ENCODE assay signal across 8 mouse cellular contexts in the genomic region with DNA sequence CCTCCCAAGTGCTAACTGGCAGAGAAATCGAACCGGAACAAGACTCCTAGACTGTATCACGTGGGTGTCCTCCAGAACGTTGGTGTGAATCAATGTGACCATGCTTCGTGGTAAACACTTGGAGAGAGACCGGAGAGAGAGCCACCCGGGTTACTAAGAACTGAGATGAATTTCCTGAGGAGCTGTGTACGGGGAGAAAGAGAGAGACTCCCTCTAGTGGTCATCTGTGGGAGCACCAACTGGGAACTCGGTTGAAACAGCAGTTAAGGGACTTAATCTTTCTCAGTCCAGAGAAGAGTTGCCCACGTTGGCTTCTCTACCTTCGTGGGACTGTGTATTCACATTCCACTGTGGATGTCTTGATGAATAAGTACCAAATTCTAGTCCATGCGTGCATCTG. TPM values are rescaled to one million over a fixed set of nuclear protein-coding genes. Genes with fewer than 3 reads are reported as not detected.
DNase-seq lines count a peak whose midpoint lies in the region; ATAC-seq and TF ChIP-seq lines count a peak whose summit lies in the region.

No protein-coding gene starts in this region.

- no peak overlapping the region for H3K9ac ChIP-seq in hindbrain, postnatal 0 days (replicated peaks; ENCODE audit: low read length)
- H3K9ac ChIP-seq in hindbrain, embryonic 12.5 days, result no peak overlapping the region
- H3K9ac ChIP-seq in ES-E14 (ENCODE audit: insufficient read depth, low read depth, low read length, poor library complexity, severe bottlenecking), result no peak overlapping the region

- no peak overlapping the region for H3K27ac ChIP-seq in hindbrain, postnatal 0 days
- H3K27ac ChIP-seq in hindbrain, embryonic 12.5 days, result no peak overlapping the region
- no peak overlapping the region for H3K27ac ChIP-seq in ES-E14 (ENCODE audit: insufficient read depth, low read depth, low read length, poor library complexity, severe bottlenecking)

- 48% methylated on average over 12 of the region's 12 CpGs for WGBS in hindbrain, postnatal 0 days
- WGBS in hindbrain, embryonic 12.5 days, result 57% methylated on average over 12 of the region's 12 CpGs

- no peaks in the 10 kb centered on the region for H3K27me3 ChIP-seq in hindbrain, postnatal 0 days (ENCODE audit: insufficient read depth, low read length)
- H3K27me3 ChIP-seq in hindbrain, embryonic 12.5 days, result no peaks in the 10 kb centered on the region

- no peaks in the 10 kb centered on the region for H3K9me3 ChIP-seq in hindbrain, postnatal 0 days (ENCODE audit: low read length)
- no peaks in the 10 kb centered on the region for H3K9me3 ChIP-seq in hindbrain, embryonic 12.5 days (replicated peaks)
- no peaks in the 10 kb centered on the region for H3K9me3 ChIP-seq in ES-E14 (ENCODE audit: control insufficient read depth, insufficient read depth, low read depth, low read length)

- no peaks in the 10 kb centered on the region for H3K4me1 ChIP-seq in hindbrain, postnatal 0 days (ENCODE audit: insufficient read depth, low read length)
- no peaks in the 10 kb centered on the region for H3K4me1 ChIP-seq in hindbrain, embryonic 12.5 days
- no peaks in the 10 kb centered on the region; a peak in 1 of 4 replicates for H3K4me1 ChIP-seq in ES-E14 (ENCODE audit: control insufficient read depth in 2 of 2, insufficient read depth in 2 of 2, low read length in 2 of 2, poor library complexity in 1 of 2)

- peak; percentile 67 for TF ChIP-seq CTCF in hindbrain, postnatal 0 days (IDR thresholded peaks at IDR 0.05; ENCODE audit: low read depth)

- no peak overlapping the region for H3K4me3 ChIP-seq in hindbrain, postnatal 0 days (ENCODE audit: low read length)
- no peak overlapping the region for H3K4me3 ChIP-seq in hindbrain, embryonic 12.5 days
- no peak overlapping the region for H3K4me3 ChIP-seq in ES-E14 (ENCODE audit: insufficient read depth in 1 of 2, low read depth in 1 of 2, low read length in 2 of 2, poor library complexity in 1 of 2, severe bottlenecking in 1 of 2)

- DNase-seq in hindbrain, postnatal 0 days (ENCODE audit: low spot score), result peak; percentile 54
- peak; percentile 72 for DNase-seq in ES-E14 (ENCODE audit: low read depth, low spot score)
- DNase-seq in c-Kit-positive CD71-positive TER-119-negative erythroid progenitor cells, embryonic 14.5 days (ENCODE audit: low read depth), result peak; percentile 36
- DNase-seq in left cerebral cortex, postnatal 14 days (ENCODE audit: low spot score in 2 of 2), result peak; percentile 63 to 71
- DNase-seq in retina, adult 2 months (ENCODE audit: low read depth, low spot score), result peak; percentile 15
- DNase-seq in thymus, postnatal 36 days, result peak; percentile 48 to 62

- H3K36me3 ChIP-seq in hindbrain, postnatal 0 days (ENCODE audit: insufficient read depth, low read length), result no peaks in the 10 kb centered on the region
- H3K36me3 ChIP-seq in hindbrain, embryonic 12.5 days, result no peaks in the 10 kb centered on the region
- H3K36me3 ChIP-seq in ES-E14 (ENCODE audit: control insufficient read depth, insufficient read depth, low read length, poor library complexity, severe bottlenecking), result no peaks in the 10 kb centered on the region

- in situ Hi-C loops in ES-E14 (cut with MboI; ENCODE audit: low sequenced_read_pairs in 2 of 2, unreplicated experiment in 2 of 2), result no loop called here

- H3K4me2 ChIP-seq in hindbrain, postnatal 0 days (ENCODE audit: low read depth, low read length), result no peak overlapping the region
- no peak overlapping the region for H3K4me2 ChIP-seq in hindbrain, embryonic 12.5 days (replicated peaks)

- ATAC-seq in hindbrain, postnatal 0 days, result no peak
- no peak for ATAC-seq in hindbrain, embryonic 12.5 days (ENCODE audit: low FRiP score)
- ATAC-seq in granulocyte monocyte progenitor cell, adult 5-6 weeks (replicated peaks; ENCODE audit: poor library complexity, severe bottlenecking), result peak; percentile 70

- intact Hi-C loops in left cerebral cortex, postnatal 14 days (cut with DNase I), result no loop called here

TF ChIP-seq in ES-E14, 5 proteins besides CTCF, POLR2A, EP300 and RAD21:
- TF ChIP-seq HCFC1 (IDR thresholded peaks at IDR 0.05; ENCODE audit: borderline replicate concordance, insufficient read depth, low read length) (no peak), CHD2 (IDR thresholded peaks at IDR 0.05; ENCODE audit: low read depth, low read length) (no peak), ZNF384 (IDR thresholded peaks at IDR 0.05; ENCODE audit: low read depth, low read length) (no peak), ZC3H11A (IDR thresholded peaks at IDR 0.05; ENCODE audit: borderline replicate concordance, low read depth, low read length) (peak; percentile 63; the same call in 1 of the 2 replicates), MAFK (IDR thresholded peaks at IDR 0.05; ENCODE audit: insufficient read depth, low read depth, low read length) (no peak)

RNA-seq across cellular contexts. Expression of gene Anapc4, which starts 53.3 kb away (rescaled TPM):
- total RNA-seq in hindbrain, postnatal 0 days (2014; rRNA removed), result 45.8 and 48.8 TPM in 2 replicates
- polyA plus RNA-seq in hindbrain, postnatal 0 days (2015; fragmentation: Nextera tagmentation; extraction: Ambion mirVana), result 73.8 and 77.5 TPM in 2 replicates
- 119 and 127 TPM in 2 replicates for polyA plus RNA-seq in hindbrain, embryonic 12.5 days (2016; fragmentation: Nextera tagmentation; extraction: Ambion mirVana)
- total RNA-seq in ES-E14 (2012; rRNA removed), result 43.8 and 68.8 TPM in 2 replicates
- total RNA-seq in granulocyte monocyte progenitor cell, adult 5-6 weeks (2014; fragmentation: Nextera tagmentation), result 71.3 and 92.1 TPM in 2 replicates
- 63.8 and 70.1 TPM in 2 replicates for total RNA-seq in granulocyte monocyte progenitor cell, adult 5-6 weeks (2017)
- total RNA-seq in left cerebral cortex, postnatal 14 days (2021), result 10 to 100 TPM; 70.0 to 71.4 TPM

Comparison
In these comparisons a context has a peak if more than half of its experiments do, and no peak if none do; other contexts are left out.
1. DNase-seq: peak in every context shown above with its lines; median percentile 72 in ES-E14; 67 in left cerebral cortex, postnatal 14 days; 55 in thymus, postnatal 36 days; 54 in hindbrain, postnatal 0 days; 36 in c-Kit-positive CD71-positive TER-119-negative erythroid progenitor cells, embryonic 14.5 days; 15 in retina, adult 2 months.